Mouse (Mus musculus): ENCODE data around the gene Ranbp1.

DNA sequence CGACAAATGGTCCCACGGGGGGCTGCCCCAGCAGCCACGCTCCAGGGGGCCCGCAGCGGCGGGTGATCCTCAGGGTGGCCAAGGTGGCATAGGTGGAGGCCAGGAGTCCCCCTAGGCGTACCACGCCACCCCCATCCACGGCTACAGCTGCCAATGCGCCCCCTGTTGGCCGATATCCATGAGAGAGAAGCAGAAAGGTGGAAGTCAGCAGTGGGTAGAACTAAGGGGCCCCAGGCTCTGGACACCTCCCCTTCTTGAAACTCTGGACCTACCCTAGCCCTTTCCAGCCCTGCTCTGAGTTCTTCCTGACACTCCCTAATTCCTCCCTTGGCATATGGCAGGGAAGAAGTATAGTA, 27.0 kb downstream of the Ranbp1 start:
- TF ChIP-seq CTCF (IDR thresholded peaks at IDR 0.05; ENCODE audit: low read depth) (peak; percentile 32), EP300 (optimal IDR thresholded peaks at IDR 0.05) (no peak)

All from stomach, postnatal 0 days (tissue).